Mouse (Mus musculus): ENCODE measurements at regions not wholly inside any gene's neighbourhood (a gene's known extent, or its start where the extent isn't known, plus 50 kb on each side); places are given as distances from the start of the nearest gene placed in this dataset.
A peak's percentile ranks its signal among the peaks of the same experiment; 100 is the strongest.

- no peaks in the 10 kb centered on the region for H3K9me3 ChIP-seq (ENCODE audit: control insufficient read depth, low read length)
- H3K36me3 ChIP-seq (ENCODE audit: control insufficient read depth, insufficient read depth, low read length) = no peaks in the 10 kb centered on the region
- ATAC-seq (ENCODE audit: insufficient read depth, low FRiP score, low TSS enrichment) (no peak), DNase-seq (ENCODE audit: low spot score) (no peak)
- no peak overlapping the region for H3K9ac ChIP-seq (ENCODE audit: low read length)
- H3K27ac ChIP-seq (ENCODE audit: low read depth, low read length) = no peak overlapping the region
- WGBS = 63% methylated on average over 3 of the region's 3 CpGs
- no peak overlapping the region for H3K4me2 ChIP-seq (ENCODE audit: low read depth)
- no peaks in the 10 kb centered on the region for H3K27me3 ChIP-seq (ENCODE audit: control insufficient read depth, insufficient read depth, low read length)
- H3K4me3 ChIP-seq (ENCODE audit: low read depth, low read length) = no peak overlapping the region
- no peaks in the 10 kb centered on the region for H3K4me1 ChIP-seq (ENCODE audit: control insufficient read depth, insufficient read depth, low read length)
Measured at GRCm38 (mm10) chr5:113408588-113408987, 51.5 kb downstream of the Aym1 start.

- H3K4me2 ChIP-seq (ENCODE audit: low read depth) = no peak overlapping the region
- 80% methylated on average over 13 of the region's 13 CpGs for WGBS
- no peak for DNase-seq (ENCODE audit: low spot score)
- no peaks in the 10 kb centered on the region for H3K9me3 ChIP-seq (ENCODE audit: control insufficient read depth, low read length)
- H3K4me1 ChIP-seq (ENCODE audit: control insufficient read depth, insufficient read depth, low read length) = no peaks in the 10 kb centered on the region
- no peak overlapping the region for H3K9ac ChIP-seq (ENCODE audit: low read length)
- no peak for ATAC-seq (ENCODE audit: insufficient read depth, low FRiP score, low TSS enrichment)
- H3K4me3 ChIP-seq (ENCODE audit: low read depth, low read length) = no peak overlapping the region
- no peaks in the 10 kb centered on the region for H3K36me3 ChIP-seq (ENCODE audit: control insufficient read depth, insufficient read depth, low read length)
- no peaks in the 10 kb centered on the region for H3K27me3 ChIP-seq (ENCODE audit: control insufficient read depth, insufficient read depth, low read length)
- no peak overlapping the region for H3K27ac ChIP-seq (ENCODE audit: low read depth, low read length)
Measured at GRCm38 (mm10) chr5:113410963-113411362, 53.9 kb downstream of the Aym1 start.

GRCm38 (mm10) chr5:113414639-113415038, 57.5 kb downstream of the Aym1 start:
- Histone ChIP-seq H3K4me3 (ENCODE audit: low read depth, low read length) (no peak overlapping the region), H3K4me2 (ENCODE audit: low read depth) (no peak overlapping the region), H3K27ac (ENCODE audit: low read depth, low read length) (no peak overlapping the region), H3K4me1 (ENCODE audit: control insufficient read depth, insufficient read depth, low read length) (no peaks in the 10 kb centered on the region), H3K9ac (ENCODE audit: low read length) (no peak overlapping the region), H3K27me3 (ENCODE audit: control insufficient read depth, insufficient read depth, low read length) (no peaks in the 10 kb centered on the region), H3K9me3 (ENCODE audit: control insufficient read depth, low read length) (no peaks in the 10 kb centered on the region), H3K36me3 (ENCODE audit: control insufficient read depth, insufficient read depth, low read length) (no peaks in the 10 kb centered on the region)
- DNase-seq (ENCODE audit: low spot score) (no peak), ATAC-seq (ENCODE audit: insufficient read depth, low FRiP score, low TSS enrichment) (no peak)
- WGBS = 91% methylated on average over 2 of the region's 2 CpGs

GRCm38 (mm10) chr5:113418335-113419013, 61.4 kb downstream of the Aym1 start:
- Histone ChIP-seq H3K27me3 (ENCODE audit: control insufficient read depth, insufficient read depth, low read length) (peaks cover 5% of the 10 kb centered on the region; the same call in 1 of the 2 replicates), H3K27ac (ENCODE audit: low read depth, low read length) (peak overlapping the region; percentile 50; the same call in 1 of the 2 replicates), H3K4me1 (ENCODE audit: control insufficient read depth, insufficient read depth, low read length) (peaks cover 6% of the 10 kb centered on the region; the same call in 1 of the 2 replicates), H3K9ac (ENCODE audit: low read length) (no peak overlapping the region), H3K4me3 (ENCODE audit: low read depth, low read length) (no peak overlapping the region), H3K4me2 (ENCODE audit: low read depth) (no peak overlapping the region), H3K36me3 (ENCODE audit: control insufficient read depth, insufficient read depth, low read length) (no peaks in the 10 kb centered on the region), H3K9me3 (ENCODE audit: control insufficient read depth, low read length) (no peaks in the 10 kb centered on the region)
- no peak for DNase-seq (ENCODE audit: low spot score)
- no peak for ATAC-seq (ENCODE audit: insufficient read depth, low FRiP score, low TSS enrichment)
- 61% methylated on average over 22 of the region's 22 CpGs for WGBS

- Histone ChIP-seq H3K27ac (ENCODE audit: low read depth, low read length) (0 out of 2 replicates have a peak overlapping the region, but pooled peaks have one; percentile 3), H3K36me3 (ENCODE audit: control insufficient read depth, insufficient read depth, low read length) (no peaks in the 10 kb centered on the region), H3K4me1 (ENCODE audit: control insufficient read depth, insufficient read depth, low read length) (peaks cover 6% of the 10 kb centered on the region; the same call in 1 of the 2 replicates), H3K4me2 (ENCODE audit: low read depth) (no peak overlapping the region), H3K9ac (ENCODE audit: low read length) (no peak overlapping the region), H3K9me3 (ENCODE audit: control insufficient read depth, low read length) (no peaks in the 10 kb centered on the region), H3K27me3 (ENCODE audit: control insufficient read depth, insufficient read depth, low read length) (peaks cover 5% of the 10 kb centered on the region; the same call in 1 of the 2 replicates), H3K4me3 (ENCODE audit: low read depth, low read length) (no peak overlapping the region)
- WGBS = 16% methylated on average over 5 of the region's 5 CpGs
- ATAC-seq (ENCODE audit: insufficient read depth, low FRiP score, low TSS enrichment) (no peak), DNase-seq (ENCODE audit: low spot score) (peak; percentile 70)
Measured at GRCm38 (mm10) chr5:113420619-113421018, 63.5 kb downstream of the Aym1 start.

GRCm38 (mm10) chr5:113421993-113422725, 65.1 kb downstream of the Aym1 start:
- Histone ChIP-seq H3K9ac (ENCODE audit: low read length) (no peak overlapping the region), H3K4me1 (ENCODE audit: control insufficient read depth, insufficient read depth, low read length) (peaks cover 6% of the 10 kb centered on the region; the same call in 1 of the 2 replicates), H3K9me3 (ENCODE audit: control insufficient read depth, low read length) (no peaks in the 10 kb centered on the region), H3K4me3 (ENCODE audit: low read depth, low read length) (no peak overlapping the region), H3K27ac (ENCODE audit: low read depth, low read length) (no peak overlapping the region), H3K36me3 (ENCODE audit: control insufficient read depth, insufficient read depth, low read length) (no peaks in the 10 kb centered on the region), H3K4me2 (ENCODE audit: low read depth) (no peak overlapping the region), H3K27me3 (ENCODE audit: control insufficient read depth, insufficient read depth, low read length) (peaks cover 5% of the 10 kb centered on the region; the same call in 1 of the 2 replicates)
- ATAC-seq (ENCODE audit: insufficient read depth, low FRiP score, low TSS enrichment) (no peak), DNase-seq (ENCODE audit: low spot score) (no peak)
- 79% methylated on average over 13 of the region's 13 CpGs for WGBS

GRCm38 (mm10) chr5:113422726-113423110, 65.6 kb downstream of the Aym1 start:
- WGBS = 90% methylated on average over 3 of the region's 3 CpGs
- ATAC-seq (ENCODE audit: insufficient read depth, low FRiP score, low TSS enrichment) = no peak
- no peak overlapping the region for H3K27ac ChIP-seq (ENCODE audit: low read depth, low read length)

GRCm38 (mm10) chr5:113427779-113428178, 62.4 kb upstream of the Wscd2 start:
- no peak overlapping the region for H3K27ac ChIP-seq (ENCODE audit: low read depth, low read length)
- DNase-seq (ENCODE audit: low spot score) = no peak
- ATAC-seq (ENCODE audit: insufficient read depth, low FRiP score, low TSS enrichment) = no peak
- no peaks in the 10 kb centered on the region for H3K27me3 ChIP-seq (ENCODE audit: control insufficient read depth, insufficient read depth, low read length)
- H3K4me2 ChIP-seq (ENCODE audit: low read depth) = no peak overlapping the region
- no peak overlapping the region for H3K9ac ChIP-seq (ENCODE audit: low read length)
- 78% methylated on average over 7 of the region's 7 CpGs for WGBS
- no peaks in the 10 kb centered on the region for H3K9me3 ChIP-seq (ENCODE audit: control insufficient read depth, low read length)
- H3K36me3 ChIP-seq (ENCODE audit: control insufficient read depth, insufficient read depth, low read length) = no peaks in the 10 kb centered on the region
- H3K4me3 ChIP-seq (ENCODE audit: low read depth, low read length) = no peak overlapping the region
- H3K4me1 ChIP-seq (ENCODE audit: control insufficient read depth, insufficient read depth, low read length) = no peaks in the 10 kb centered on the region

More at GRCm38 (mm10) chr5:113422726-113423110, 65.6 kb downstream of the Aym1 start:
- no peaks in the 10 kb centered on the region for H3K9me3 ChIP-seq (ENCODE audit: control insufficient read depth, low read length)
- H3K9ac ChIP-seq (ENCODE audit: low read length) = no peak overlapping the region
- no peak for DNase-seq (ENCODE audit: low spot score)
- H3K27me3 ChIP-seq (ENCODE audit: control insufficient read depth, insufficient read depth, low read length) = peaks cover 5% of the 10 kb centered on the region; the same call in 1 of the 2 replicates
- H3K4me3 ChIP-seq (ENCODE audit: low read depth, low read length) = no peak overlapping the region
- H3K4me2 ChIP-seq (ENCODE audit: low read depth) = no peak overlapping the region
- no peaks in the 10 kb centered on the region for H3K36me3 ChIP-seq (ENCODE audit: control insufficient read depth, insufficient read depth, low read length)
- H3K4me1 ChIP-seq (ENCODE audit: control insufficient read depth, insufficient read depth, low read length) = peaks cover 6% of the 10 kb centered on the region; the same call in 1 of the 2 replicates

Data from neural tube, embryonic 11.5 days (tissue).